Mouse (Mus musculus): ENCODE data around the gene Phf13. TPM values are rescaled to one million over a fixed set of nuclear protein-coding genes. Genes with fewer than 3 reads are reported as not detected.

Phf13 gene
- 27.0 and 28.6 TPM in 2 replicates for polyA plus RNA-seq (2014; fragmentation: Nextera tagmentation; extraction: Ambion mirVana)

DNA sequence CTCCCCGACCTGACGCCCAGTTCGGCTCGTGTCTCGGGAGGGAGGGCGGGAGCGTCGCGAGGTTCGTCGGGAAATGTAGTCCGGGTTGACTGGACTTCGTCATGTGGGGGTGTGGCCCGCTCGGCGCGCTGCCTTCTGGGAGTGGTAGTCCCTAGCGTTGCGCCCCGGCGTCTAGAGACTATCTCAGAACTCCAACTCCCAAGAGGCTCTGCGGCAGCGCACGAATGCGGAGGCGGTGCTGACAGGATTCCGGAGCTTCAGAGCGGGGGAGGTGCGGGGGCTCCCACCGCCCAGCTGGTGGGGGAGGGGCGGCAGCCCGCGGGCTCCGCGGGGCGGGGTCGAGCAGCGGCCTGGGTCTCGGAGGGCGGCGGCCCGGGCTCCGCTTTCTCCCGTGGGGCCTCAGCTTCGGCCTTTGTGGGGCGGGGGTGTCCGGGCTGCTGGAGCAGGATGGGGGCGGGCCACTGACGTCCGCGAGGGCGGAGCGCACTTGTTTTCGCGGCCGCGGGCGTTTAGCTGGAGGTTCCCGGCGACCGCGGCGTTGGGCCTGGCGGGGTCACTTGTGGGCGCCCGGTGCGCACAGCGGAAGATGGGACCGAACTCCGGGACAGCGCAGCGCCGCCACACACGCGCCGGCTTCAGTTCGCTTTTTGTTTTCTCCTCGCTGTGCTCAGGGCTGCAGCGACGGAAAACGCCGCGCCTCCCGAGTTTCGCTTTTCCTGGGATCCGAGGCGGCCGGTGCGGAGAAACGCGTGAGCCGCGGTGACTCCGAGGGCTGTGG is at the start of gene Phf13:
Gene Phf13, minus strand, starts transcription at position 86 of the 778 bp plus-strand sequence.
- Histone ChIP-seq H3K36me3 (ENCODE audit: control insufficient read depth, insufficient read depth, low read length) (peaks cover 2% of the 10 kb centered on the region; the same call in 1 of the 2 replicates), H3K4me1 (replicated peaks; ENCODE audit: control insufficient read depth, insufficient read depth, low read length) (peaks cover 6% of the 10 kb centered on the region; the same call in 1 of the 2 replicates), H3K4me2 (ENCODE audit: low read depth, low read length, severe bottlenecking) (peak within 1 kb of the TSS; percentile 83), H3K9ac (ENCODE audit: low read length) (peak within 1 kb of the TSS; percentile 93), H3K27me3 (ENCODE audit: control insufficient read depth, insufficient read depth, low read length) (no peaks in the 10 kb centered on the region), H3K27ac (ENCODE audit: low read depth, low read length) (peak within 1 kb of the TSS; percentile 70), H3K9me3 (ENCODE audit: control insufficient read depth, low read length) (no peaks in the 10 kb centered on the region), H3K4me3 (ENCODE audit: low read depth, low read length) (peak within 1 kb of the TSS; percentile 99)
- WGBS: under 1% methylated on average over 93 of the region's 94 CpGs
- peak; percentile 97 for ATAC-seq (replicated peaks; ENCODE audit: low FRiP score)
- peak; percentile 100 for DNase-seq (ENCODE audit: low spot score)

DNA sequence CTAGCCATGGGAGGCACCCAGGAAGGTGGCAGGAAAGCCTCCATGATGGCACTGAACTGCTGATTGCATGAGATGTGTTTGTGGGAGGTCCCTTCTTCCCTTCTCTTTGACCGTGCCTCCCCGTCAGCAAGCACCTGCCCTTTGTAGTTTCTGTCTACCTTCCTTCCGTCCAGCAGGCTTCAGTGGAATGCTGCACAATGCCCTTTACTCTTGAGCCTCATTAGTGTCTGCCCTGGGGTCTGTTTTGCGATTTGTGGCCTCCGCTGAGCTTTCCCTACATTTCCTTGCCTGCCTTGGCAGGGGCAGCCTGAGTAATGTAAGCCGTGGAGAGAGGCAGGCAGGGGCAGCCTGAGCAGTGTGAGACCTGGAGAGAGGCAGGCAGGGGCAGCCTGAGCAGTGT is 48.6 kb upstream of the Phf13 start:
- WGBS: 80% methylated on average over 6 of the region's 6 CpGs
- ATAC-seq (replicated peaks; ENCODE audit: low FRiP score) (no peak), DNase-seq (ENCODE audit: low spot score) (no peak)
- H3K36me3 ChIP-seq (ENCODE audit: control insufficient read depth, insufficient read depth, low read length): peaks cover 24% of the 10 kb centered on the region
- no peak overlapping the region for H3K4me3 ChIP-seq (ENCODE audit: low read depth, low read length)
- H3K9me3 ChIP-seq (ENCODE audit: control insufficient read depth, low read length): no peaks in the 10 kb centered on the region
- H3K4me1 ChIP-seq (replicated peaks; ENCODE audit: control insufficient read depth, insufficient read depth, low read length): peaks cover 9% of the 10 kb centered on the region
- no peak overlapping the region for H3K27ac ChIP-seq (ENCODE audit: low read depth, low read length)
- no peak overlapping the region for H3K9ac ChIP-seq (ENCODE audit: low read length)
- H3K27me3 ChIP-seq (ENCODE audit: control insufficient read depth, insufficient read depth, low read length): no peaks in the 10 kb centered on the region
- no peak overlapping the region for H3K4me2 ChIP-seq (ENCODE audit: low read depth, low read length, severe bottlenecking)

DNA sequence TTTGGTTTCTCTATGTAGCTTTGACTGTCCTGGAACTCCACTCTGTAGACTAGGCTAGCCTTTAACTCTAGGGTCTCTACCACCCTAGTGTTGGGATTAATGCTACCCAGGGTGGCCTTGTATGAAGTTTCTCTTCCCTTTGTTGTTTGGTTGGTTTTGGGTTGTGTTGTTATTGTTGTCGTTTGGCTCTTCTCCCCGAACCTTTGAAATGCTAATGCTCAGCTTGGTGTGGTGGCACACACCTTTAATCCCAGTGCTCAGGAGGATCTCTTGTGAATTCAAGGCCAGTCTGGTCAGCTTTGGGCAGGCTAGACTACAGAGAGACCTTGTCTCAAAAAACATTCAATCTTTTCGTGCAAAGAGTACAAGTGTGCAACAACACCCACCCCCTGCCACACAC is 47.1 kb upstream of the Phf13 start:
- Histone ChIP-seq H3K4me1 (replicated peaks; ENCODE audit: control insufficient read depth, insufficient read depth, low read length) (peaks cover 9% of the 10 kb centered on the region), H3K4me2 (ENCODE audit: low read depth, low read length, severe bottlenecking) (no peak overlapping the region), H3K27ac (ENCODE audit: low read depth, low read length) (no peak overlapping the region), H3K4me3 (ENCODE audit: low read depth, low read length) (no peak overlapping the region), H3K9ac (ENCODE audit: low read length) (no peak overlapping the region), H3K27me3 (ENCODE audit: control insufficient read depth, insufficient read depth, low read length) (no peaks in the 10 kb centered on the region), H3K36me3 (ENCODE audit: control insufficient read depth, insufficient read depth, low read length) (peaks cover 24% of the 10 kb centered on the region), H3K9me3 (ENCODE audit: control insufficient read depth, low read length) (no peaks in the 10 kb centered on the region)
- DNase-seq (ENCODE audit: low spot score) (no peak), ATAC-seq (replicated peaks; ENCODE audit: low FRiP score) (no peak)
- WGBS: 85% methylated on average over 3 of the region's 3 CpGs

DNA sequence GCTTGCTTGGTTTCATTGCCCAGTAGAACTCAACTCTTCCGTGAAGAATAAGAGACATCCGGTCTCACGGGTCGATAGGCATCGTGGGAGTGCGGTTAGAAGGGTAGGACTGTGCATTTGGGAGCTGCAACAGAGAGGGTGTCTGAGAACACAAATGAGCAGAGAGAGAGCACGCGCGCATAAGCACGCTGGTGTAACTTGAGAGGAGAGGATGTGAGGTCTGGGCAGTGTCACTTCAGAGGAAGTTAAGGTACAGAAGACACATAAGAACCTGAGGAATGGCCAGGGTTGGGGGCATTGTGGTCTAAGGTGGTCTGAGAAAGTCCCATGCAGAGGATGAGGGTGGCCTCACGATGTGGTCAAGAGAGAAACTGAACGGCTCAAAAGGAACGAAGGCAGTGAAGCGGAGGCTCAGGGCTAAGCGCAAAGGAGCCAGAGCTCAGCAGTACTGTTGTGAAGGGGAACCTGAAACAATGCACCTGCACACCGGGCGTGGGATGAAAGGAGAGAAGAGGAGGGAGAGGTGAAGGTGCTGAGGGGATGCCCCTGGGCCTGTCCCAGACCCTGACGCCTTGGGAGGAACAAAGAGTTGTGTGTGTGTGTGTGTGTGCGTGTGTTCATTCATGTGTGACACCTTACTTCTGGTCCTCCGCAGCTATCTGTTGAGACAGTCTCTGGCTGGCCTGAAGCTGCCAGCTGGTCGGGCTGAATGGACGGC is 46.0 kb upstream of the Phf13 start:
- Histone ChIP-seq H3K9ac (ENCODE audit: low read length) (no peak overlapping the region), H3K4me1 (replicated peaks; ENCODE audit: control insufficient read depth, insufficient read depth, low read length) (peaks cover 9% of the 10 kb centered on the region), H3K4me3 (ENCODE audit: low read depth, low read length) (no peak overlapping the region), H3K4me2 (ENCODE audit: low read depth, low read length, severe bottlenecking) (no peak overlapping the region), H3K36me3 (ENCODE audit: control insufficient read depth, insufficient read depth, low read length) (peaks cover 21% of the 10 kb centered on the region), H3K27ac (ENCODE audit: low read depth, low read length) (no peak overlapping the region), H3K27me3 (ENCODE audit: control insufficient read depth, insufficient read depth, low read length) (no peaks in the 10 kb centered on the region), H3K9me3 (ENCODE audit: control insufficient read depth, low read length) (no peaks in the 10 kb centered on the region)
- no peak for ATAC-seq (replicated peaks; ENCODE audit: low FRiP score)
- 95% methylated on average over 22 of the region's 22 CpGs for WGBS
- DNase-seq (ENCODE audit: low spot score): no peak

DNA sequence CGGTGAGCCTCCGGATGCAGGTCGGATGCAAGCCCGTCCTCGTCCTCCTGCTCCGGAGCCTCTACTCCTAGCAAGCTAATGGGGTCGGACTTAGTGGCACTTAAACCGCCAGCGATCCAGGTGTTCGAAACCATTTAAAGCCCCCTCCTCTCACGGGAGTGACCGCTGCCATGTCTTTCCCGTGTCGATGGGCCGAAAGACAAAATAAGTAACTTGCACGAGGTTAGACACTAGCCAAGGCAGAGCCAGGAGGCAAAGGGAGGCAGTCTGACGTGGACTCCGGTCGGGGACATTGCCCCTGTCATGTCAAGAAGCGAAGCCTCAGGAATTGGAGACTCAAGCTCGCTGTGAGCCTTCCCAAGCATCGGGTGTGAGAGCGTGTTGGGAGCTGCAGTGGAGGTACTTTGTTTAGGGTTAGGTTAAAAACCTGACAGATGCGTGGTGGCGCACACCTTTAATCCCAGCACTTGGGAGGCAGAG is 43.8 kb upstream of the Phf13 start:
- H3K4me3 ChIP-seq (ENCODE audit: low read depth, low read length): peak overlapping the region; percentile 99
- H3K9ac ChIP-seq (ENCODE audit: low read length): peak overlapping the region; percentile 92
- H3K4me2 ChIP-seq (ENCODE audit: low read depth, low read length, severe bottlenecking): peak overlapping the region; percentile 61
- H3K36me3 ChIP-seq (ENCODE audit: control insufficient read depth, insufficient read depth, low read length): peaks cover 18% of the 10 kb centered on the region
- ATAC-seq (replicated peaks; ENCODE audit: low FRiP score): no peak
- DNase-seq (ENCODE audit: low spot score): no peak
- H3K27me3 ChIP-seq (ENCODE audit: control insufficient read depth, insufficient read depth, low read length): no peaks in the 10 kb centered on the region
- no peak overlapping the region for H3K27ac ChIP-seq (ENCODE audit: low read depth, low read length)
- H3K9me3 ChIP-seq (ENCODE audit: control insufficient read depth, low read length): no peaks in the 10 kb centered on the region
- WGBS: 3% methylated on average over 25 of the region's 25 CpGs
- peaks cover 9% of the 10 kb centered on the region for H3K4me1 ChIP-seq (replicated peaks; ENCODE audit: control insufficient read depth, insufficient read depth, low read length)

DNA sequence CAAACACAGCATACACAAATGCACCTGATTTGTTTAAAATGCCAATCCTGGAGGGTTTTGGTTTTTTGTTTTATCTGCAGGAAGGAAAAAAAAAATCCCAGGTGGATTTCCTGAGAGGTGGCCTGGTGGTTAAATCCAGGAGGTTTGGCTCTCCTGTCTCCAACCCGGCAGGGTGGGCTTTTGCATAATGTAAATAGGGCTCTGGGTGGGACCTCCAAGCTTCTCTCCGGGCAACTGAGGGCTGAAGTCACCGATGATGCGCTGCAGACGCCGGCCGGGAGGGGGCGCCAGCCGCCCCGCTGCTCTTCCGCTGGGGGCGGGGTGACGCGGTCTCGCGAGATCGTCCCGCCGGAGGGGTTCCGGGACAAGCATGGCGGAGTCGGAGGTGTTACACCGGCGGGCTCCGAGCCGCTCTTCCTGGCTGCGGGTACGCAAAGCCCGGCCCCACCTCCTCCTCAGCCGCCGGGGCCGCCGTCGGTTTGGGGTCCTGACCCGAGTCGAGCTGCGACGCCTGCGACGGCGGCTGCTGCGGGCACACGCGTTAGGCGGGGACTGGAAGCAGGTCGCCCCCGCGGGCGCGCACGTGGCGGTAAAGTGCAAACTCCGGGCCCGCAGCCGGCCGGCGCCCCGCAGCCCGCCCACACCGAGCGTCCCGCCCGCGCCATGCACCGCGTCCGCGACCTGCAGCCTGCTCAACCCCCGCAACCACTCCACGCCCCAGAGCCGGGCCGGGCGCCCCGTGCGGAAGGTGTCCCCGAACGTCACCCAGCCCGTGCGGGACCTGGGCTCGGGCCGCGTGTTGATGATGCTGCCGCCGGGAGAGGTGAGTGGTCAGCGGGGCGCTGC is 43.1 kb upstream of the Phf13 start, which contains the start of gene Nol9:
Gene Nol9, plus strand, starts transcription at position 337 of the 846 bp plus-strand sequence.
- peaks cover 16% of the 10 kb centered on the region for H3K36me3 ChIP-seq (ENCODE audit: control insufficient read depth, insufficient read depth, low read length)
- H3K9ac ChIP-seq (ENCODE audit: low read length): peak within 1 kb of the TSS; percentile 92
- H3K27ac ChIP-seq (ENCODE audit: low read depth, low read length): no peak within 1 kb of the TSS
- H3K4me3 ChIP-seq (ENCODE audit: low read depth, low read length): peak within 1 kb of the TSS; percentile 99
- peak; percentile 89 for ATAC-seq (replicated peaks; ENCODE audit: low FRiP score)
- no peaks in the 10 kb centered on the region for H3K27me3 ChIP-seq (ENCODE audit: control insufficient read depth, insufficient read depth, low read length)
- H3K9me3 ChIP-seq (ENCODE audit: control insufficient read depth, low read length): no peaks in the 10 kb centered on the region
- H3K4me2 ChIP-seq (ENCODE audit: low read depth, low read length, severe bottlenecking): peak within 1 kb of the TSS; percentile 61
- H3K4me1 ChIP-seq (replicated peaks; ENCODE audit: control insufficient read depth, insufficient read depth, low read length): peaks cover 9% of the 10 kb centered on the region
- peak; percentile 98 for DNase-seq (ENCODE audit: low spot score)
- WGBS: under 1% methylated on average over 80 of the region's 86 CpGs

DNA sequence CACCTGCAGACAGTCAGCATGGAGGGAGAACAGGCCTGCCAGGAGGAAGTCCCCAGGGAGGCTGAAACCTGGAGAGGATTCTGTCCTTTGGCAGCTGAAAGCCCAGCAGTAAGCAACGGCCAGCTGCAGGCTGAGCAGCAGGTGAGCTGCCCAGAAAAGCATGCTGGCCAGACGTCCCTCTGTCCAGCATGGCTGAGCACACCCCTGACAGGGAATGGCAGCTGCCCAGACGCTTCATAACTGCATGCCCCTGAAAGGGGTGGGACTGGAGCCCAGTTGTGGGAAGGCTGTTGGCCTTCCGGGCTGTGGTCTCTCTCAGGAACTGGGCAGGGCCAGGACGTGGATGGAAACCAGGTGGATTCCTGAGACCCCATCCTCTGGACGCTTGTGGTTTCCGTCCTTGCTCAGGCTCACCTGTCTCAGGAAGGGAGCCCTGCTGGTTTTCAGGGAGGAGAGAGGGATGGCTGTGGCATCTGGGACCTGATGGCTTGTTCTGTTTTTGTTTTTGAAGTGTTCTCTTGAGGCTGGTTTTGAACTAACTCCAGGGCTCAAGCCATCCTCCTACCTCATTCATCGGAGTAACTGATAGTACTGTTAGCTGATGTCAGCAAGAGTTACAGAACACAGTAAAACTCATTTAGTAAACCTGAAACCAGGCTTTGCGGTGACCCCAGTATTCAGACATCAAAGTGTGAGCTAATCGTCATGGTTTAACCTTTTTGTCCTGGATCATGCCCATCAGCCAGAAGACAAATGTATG is 42.3 kb upstream of the Phf13 start, which contains the start of gene Tas1r1:
Gene Tas1r1, minus strand, starts transcription at position 344 of the 760 bp plus-strand sequence.
- ATAC-seq (replicated peaks; ENCODE audit: low FRiP score): no peak
- Histone ChIP-seq H3K4me3 (ENCODE audit: low read depth, low read length) (peak within 1 kb of the TSS; percentile 99), H3K4me2 (ENCODE audit: low read depth, low read length, severe bottlenecking) (peak within 1 kb of the TSS; percentile 61), H3K4me1 (replicated peaks; ENCODE audit: control insufficient read depth, insufficient read depth, low read length) (peaks cover 9% of the 10 kb centered on the region), H3K27ac (ENCODE audit: low read depth, low read length) (no peak within 1 kb of the TSS), H3K36me3 (ENCODE audit: control insufficient read depth, insufficient read depth, low read length) (peaks cover 15% of the 10 kb centered on the region), H3K27me3 (ENCODE audit: control insufficient read depth, insufficient read depth, low read length) (no peaks in the 10 kb centered on the region), H3K9ac (ENCODE audit: low read length) (peak within 1 kb of the TSS; percentile 92), H3K9me3 (ENCODE audit: control insufficient read depth, low read length) (no peaks in the 10 kb centered on the region)
- 50% methylated on average over 10 of the region's 10 CpGs for WGBS
- no peak for DNase-seq (ENCODE audit: low spot score)

Data from forebrain, embryonic 11.5 days (tissue).